Mouse (Mus musculus) embryonic facial prominence, embryonic 13.5 days (tissue): ENCODE results near the gene Srr. TPM values are rescaled to one million over a fixed set of nuclear protein-coding genes. Genes with fewer than 3 reads are reported as not detected.

Experiments
- ATAC-seq: fragments of 200-750 bp; cut with Nextera tagmentation; 2 replicates; pipeline ENCODE4 v1.8.0; 2017; ENCODE audit warnings: low read depth; ENCODE audit not compliant: insufficient number of reproducible peaks, insufficient read depth, low FRiP score, low TSS enrichment
- H3K27ac ChIP-seq: fragments of 300-500 bp; sonication (generic); 2 replicates; pipeline ENCODE4 v1.5.1; 2015; ENCODE audit warnings: moderate library complexity, mild to moderate bottlenecking, inconsistent platforms
- H3K27me3 ChIP-seq: fragments of 300-500 bp; sonication (generic); 2 replicates; pipeline ENCODE4 v1.6.1; 2015; ENCODE audit warnings: mild to moderate bottlenecking, inconsistent platforms
- H3K36me3 ChIP-seq: fragments of 300-500 bp; sonication (generic); 2 replicates; pipeline ENCODE4 v1.6.1; 2015; ENCODE audit warnings: mild to moderate bottlenecking, inconsistent platforms
- H3K4me1 ChIP-seq: fragments of 300-500 bp; sonication (generic); 2 replicates; pipeline ENCODE4 v1.6.1; 2015; ENCODE audit warnings: inconsistent platforms
- H3K4me2 ChIP-seq: fragments of 300-500 bp; sonication (generic); 2 replicates; pipeline ENCODE4 v1.6.1; 2015; ENCODE audit warnings: moderate library complexity, mild to moderate bottlenecking, inconsistent platforms
- H3K4me3 ChIP-seq: fragments of 300-500 bp; sonication (generic); 2 replicates; pipeline ENCODE4 v1.5.1; 2015; ENCODE audit warnings: mild to moderate bottlenecking, inconsistent platforms
- H3K9ac ChIP-seq: fragments of 300-500 bp; sonication (generic); 2 replicates; pipeline ENCODE4 v1.6.1; 2015; ENCODE audit warnings: mild to moderate bottlenecking, inconsistent platforms
- H3K9me3 ChIP-seq: fragments of 300-500 bp; sonication (generic); 2 replicates; pipeline ENCODE4 v1.6.1; 2016; ENCODE audit warnings: inconsistent platforms
- WGBS: fragments of 180-500 bp; shearing (Covaris S2); methylation state at CpG from one replicate; pipeline ENCODE4 v1.1.7; 2015; ENCODE audit warnings: mixed read lengths; 5-methylcytosine and 5-hydroxymethylcytosine counted together
- polyA plus RNA-seq: library from polyadenylated mRNA; unstranded; fragments of >200 nt; fragmentation: Nextera tagmentation; extraction: Ambion mirVana; gene quantifications from 2 replicates; pipeline ENCODE4 v1.2.1, GENCODE M21; 2015

The Srr gene
- 29.9 and 30.6 TPM in 2 replicates for polyA plus RNA-seq

GRCm38 (mm10) chr11:74925577-74926387, at the start of gene Srr, which contains the start of gene Smg6:
Srr (minus strand) TSS chr11:74925948.
Smg6 (plus strand) TSS chr11:74925823.
- H3K9ac ChIP-seq = peak within 1 kb of the TSS; percentile 94
- ATAC-seq = peak; percentile 94
- peak within 1 kb of the TSS; percentile 66 for H3K4me2 ChIP-seq
- no peaks in the 10 kb centered on the region for H3K27me3 ChIP-seq
- H3K4me1 ChIP-seq = peaks cover 16% of the 10 kb centered on the region
- under 1% methylated on average over 83 of the region's 88 CpGs for WGBS
- H3K36me3 ChIP-seq = peaks cover 9% of the 10 kb centered on the region
- H3K4me3 ChIP-seq = peak within 1 kb of the TSS; percentile 94
- H3K27ac ChIP-seq = peak within 1 kb of the TSS; percentile 98
- no peaks in the 10 kb centered on the region for H3K9me3 ChIP-seq

GRCm38 (mm10) chr11:74974615-74975014, 48.9 kb upstream of the Srr start:
- no peak overlapping the region for H3K4me3 ChIP-seq
- H3K9ac ChIP-seq = no peak overlapping the region
- H3K4me2 ChIP-seq = no peak overlapping the region
- H3K4me1 ChIP-seq = no peaks in the 10 kb centered on the region
- H3K36me3 ChIP-seq = peaks cover 7% of the 10 kb centered on the region; the same call in 1 of the 2 replicates
- H3K9me3 ChIP-seq = no peaks in the 10 kb centered on the region
- H3K27me3 ChIP-seq = no peaks in the 10 kb centered on the region
- no peak for ATAC-seq
- H3K27ac ChIP-seq = no peak overlapping the region

GRCm38 (mm10) chr11:74973290-74974157, 47.8 kb upstream of the Srr start:
- Histone ChIP-seq H3K4me2 (no peak overlapping the region), H3K4me1 (no peaks in the 10 kb centered on the region), H3K4me3 (no peak overlapping the region), H3K9ac (no peak overlapping the region), H3K27ac (no peak overlapping the region), H3K36me3 (peaks cover 11% of the 10 kb centered on the region; the same call in 1 of the 2 replicates), H3K9me3 (no peaks in the 10 kb centered on the region), H3K27me3 (no peaks in the 10 kb centered on the region)
- WGBS = 82% methylated on average over 7 of the region's 7 CpGs
- no peak for ATAC-seq

- no peak overlapping the region for H3K4me3 ChIP-seq
- H3K4me1 ChIP-seq = no peaks in the 10 kb centered on the region
- no peaks in the 10 kb centered on the region for H3K27me3 ChIP-seq
- H3K9me3 ChIP-seq = no peaks in the 10 kb centered on the region
- H3K4me2 ChIP-seq = no peak overlapping the region
- H3K9ac ChIP-seq = no peak overlapping the region
- ATAC-seq = no peak
- no peak overlapping the region for H3K27ac ChIP-seq
- peaks cover 10% of the 10 kb centered on the region for H3K36me3 ChIP-seq
- 86% methylated on average over 3 of the region's 3 CpGs for WGBS
Observed at GRCm38 (mm10) chr11:74965516-74965915, 39.8 kb upstream of the Srr start.

- 69% methylated on average over 2 of the region's 2 CpGs for WGBS
- H3K9me3 ChIP-seq = no peaks in the 10 kb centered on the region
- no peak for ATAC-seq
- H3K36me3 ChIP-seq = peaks cover 7% of the 10 kb centered on the region
- no peaks in the 10 kb centered on the region for H3K4me1 ChIP-seq
- H3K9ac ChIP-seq = no peak overlapping the region
- H3K27me3 ChIP-seq = no peaks in the 10 kb centered on the region
- H3K27ac ChIP-seq = no peak overlapping the region
- no peak overlapping the region for H3K4me2 ChIP-seq
- no peak overlapping the region for H3K4me3 ChIP-seq
Observed at GRCm38 (mm10) chr11:74962846-74963407, 37.2 kb upstream of the Srr start.

- no peak for ATAC-seq
- Histone ChIP-seq H3K4me1 (no peaks in the 10 kb centered on the region), H3K9me3 (no peaks in the 10 kb centered on the region), H3K27me3 (no peaks in the 10 kb centered on the region), H3K27ac (no peak overlapping the region), H3K9ac (no peak overlapping the region), H3K4me2 (no peak overlapping the region), H3K4me3 (no peak overlapping the region), H3K36me3 (peaks cover 14% of the 10 kb centered on the region)
Observed at GRCm38 (mm10) chr11:74961953-74962352, 36.2 kb upstream of the Srr start.

- no peak overlapping the region for H3K9ac ChIP-seq
- no peaks in the 10 kb centered on the region for H3K4me1 ChIP-seq
- WGBS = 94% methylated on average over 9 of the region's 9 CpGs
- no peaks in the 10 kb centered on the region for H3K9me3 ChIP-seq
- H3K27ac ChIP-seq = no peak overlapping the region
- no peak for ATAC-seq
- no peaks in the 10 kb centered on the region for H3K27me3 ChIP-seq
- no peak overlapping the region for H3K4me2 ChIP-seq
- H3K4me3 ChIP-seq = no peak overlapping the region
- peaks cover 14% of the 10 kb centered on the region for H3K36me3 ChIP-seq
Observed at GRCm38 (mm10) chr11:74960031-74960551, 34.3 kb upstream of the Srr start.

- WGBS = 86% methylated on average over 2 of the region's 2 CpGs
- Histone ChIP-seq H3K4me2 (no peak overlapping the region), H3K36me3 (peaks cover 19% of the 10 kb centered on the region)
Observed at GRCm38 (mm10) chr11:74959501-74959900, 33.8 kb upstream of the Srr start.

GRCm38 (mm10) chr11:74957600-74957999, 31.9 kb upstream of the Srr start:
- ATAC-seq = no peak
- 83% methylated on average over 2 of the region's 2 CpGs for WGBS
- no peaks in the 10 kb centered on the region for H3K9me3 ChIP-seq
- H3K27ac ChIP-seq = no peak overlapping the region
- H3K4me3 ChIP-seq = no peak overlapping the region
- no peak overlapping the region for H3K4me2 ChIP-seq
- H3K4me1 ChIP-seq = no peaks in the 10 kb centered on the region
- H3K9ac ChIP-seq = no peak overlapping the region
- H3K36me3 ChIP-seq = peaks cover 19% of the 10 kb centered on the region
- H3K27me3 ChIP-seq = no peaks in the 10 kb centered on the region

More at GRCm38 (mm10) chr11:74959501-74959900, 33.8 kb upstream of the Srr start:
- H3K27ac ChIP-seq = no peak overlapping the region
- H3K4me3 ChIP-seq = no peak overlapping the region
- no peak overlapping the region for H3K9ac ChIP-seq
- no peaks in the 10 kb centered on the region for H3K9me3 ChIP-seq
- no peaks in the 10 kb centered on the region for H3K27me3 ChIP-seq
- ATAC-seq = no peak
- H3K4me1 ChIP-seq = no peaks in the 10 kb centered on the region

- no peaks in the 10 kb centered on the region for H3K4me1 ChIP-seq
- H3K4me3 ChIP-seq = no peak overlapping the region
- no peak for ATAC-seq
- H3K36me3 ChIP-seq = peaks cover 23% of the 10 kb centered on the region
- no peak overlapping the region for H3K4me2 ChIP-seq
- H3K9ac ChIP-seq = no peak overlapping the region
- H3K27me3 ChIP-seq = no peaks in the 10 kb centered on the region
- H3K9me3 ChIP-seq = no peaks in the 10 kb centered on the region
- H3K27ac ChIP-seq = no peak overlapping the region
Observed at GRCm38 (mm10) chr11:74956006-74956405, 30.3 kb upstream of the Srr start.

- H3K9ac ChIP-seq = no peak overlapping the region
- H3K27me3 ChIP-seq = no peaks in the 10 kb centered on the region
- no peak overlapping the region for H3K4me3 ChIP-seq
- H3K9me3 ChIP-seq = no peaks in the 10 kb centered on the region
- ATAC-seq = no peak
- no peaks in the 10 kb centered on the region for H3K4me1 ChIP-seq
- peaks cover 28% of the 10 kb centered on the region for H3K36me3 ChIP-seq
- no peak overlapping the region for H3K27ac ChIP-seq
- H3K4me2 ChIP-seq = no peak overlapping the region
Observed at GRCm38 (mm10) chr11:74954901-74955300, 29.2 kb upstream of the Srr start.
